Mouse (Mus musculus): ENCODE measurements around the gene Mical2.

- TF ChIP-seq POLR2A (IDR thresholded peaks at IDR 0.05; ENCODE audit: borderline replicate concordance, extremely low read depth, low read depth, low read length), result no peak
- TF ChIP-seq CTCF (IDR thresholded peaks at IDR 0.05; ENCODE audit: insufficient read depth, low read length), result no peak
Observed at GRCm38 (mm10) chr7:112244683-112245082, 19.0 kb downstream of the Mical2 start.

All from lung, adult 2 months (tissue).